Mouse (Mus musculus): ENCODE measurements around the gene Gm4216. TPM values are rescaled to one million over a fixed set of nuclear protein-coding genes. Genes with fewer than 3 reads are reported as not detected.
"Not testable (repeated sequence)": the region's sequence is repeated elsewhere in the genome, so short reads cannot be mapped to it uniquely, and the experiment has no call there.

The Gm4216 gene
- not detected for total RNA-seq (2021)

DNA sequence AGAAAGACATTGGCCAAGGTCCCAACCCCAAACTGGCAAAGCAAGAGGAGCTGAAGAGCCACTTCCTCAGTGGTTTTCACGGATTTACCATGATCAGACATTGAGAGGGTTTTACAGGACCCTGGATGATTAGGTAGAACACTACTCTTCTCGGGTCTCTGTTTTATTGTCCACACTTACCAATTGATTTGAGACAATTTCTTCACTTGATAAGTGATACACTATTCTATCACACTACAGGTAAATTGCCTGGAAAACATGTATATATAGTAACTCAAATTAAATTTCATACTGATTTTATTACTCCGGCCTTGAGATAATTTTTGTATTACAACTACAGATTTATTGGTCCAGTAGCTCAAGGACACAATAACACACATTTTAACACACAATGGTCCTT lies at the start of gene Gm4216:
TSS of gene Gm4216 (minus strand) at position 101 of the 400 bp plus-strand sequence.
- DNase-seq (ENCODE audit: extremely low spot score in 1 of 2, low spot score in 2 of 2); intact Hi-C loops (cut with DNase I): not testable (repeated sequence)

DNA sequence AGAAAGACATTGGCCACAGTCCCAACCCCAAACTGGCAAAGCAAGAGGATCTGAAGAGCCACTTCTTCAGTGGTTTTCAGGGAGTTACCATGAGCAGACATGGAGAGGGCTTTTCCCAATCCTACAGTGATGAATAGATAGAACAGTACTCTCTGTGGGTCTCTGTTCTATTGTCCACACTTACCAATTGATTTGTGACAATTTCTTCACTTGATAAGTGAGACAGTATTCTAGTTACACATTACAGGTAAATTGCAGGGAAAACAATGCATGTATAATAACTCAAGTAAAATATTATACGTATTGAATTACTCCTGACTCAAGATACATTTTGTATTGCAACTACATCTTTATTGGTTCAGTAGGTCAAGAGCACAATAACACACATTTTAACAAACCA lies 47.6 kb upstream of the Gm4216 start, which contains the start of gene Gm8720:
TSS of gene Gm8720 (minus strand) at position 101 of the 400 bp plus-strand sequence.
- intact Hi-C loops (cut with DNase I); DNase-seq (ENCODE audit: extremely low spot score in 1 of 2, low spot score in 2 of 2): not testable (repeated sequence)

DNA sequence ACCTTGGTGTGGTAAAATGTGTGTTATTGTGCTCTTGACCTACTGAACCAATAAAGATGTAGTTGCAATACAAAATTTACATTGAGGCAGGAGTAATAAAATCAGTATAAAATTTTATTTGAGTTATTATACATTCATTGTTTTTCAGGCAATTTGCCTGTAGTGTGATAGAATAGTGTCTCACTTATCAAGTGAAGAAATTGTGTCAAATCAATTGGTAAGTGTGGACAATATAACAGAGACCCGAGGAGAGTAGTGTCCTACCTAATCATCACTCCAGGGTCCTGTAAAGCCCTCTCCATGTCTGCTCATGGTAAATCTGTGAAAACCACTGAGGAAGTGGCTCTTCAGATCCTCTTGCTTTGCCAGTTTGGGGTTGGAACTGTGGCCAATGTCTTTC lies 35.5 kb upstream of the Gm4216 start, which contains the start of gene Vmn1r163:
TSS of gene Vmn1r163 (plus strand) at position 301 of the 400 bp plus-strand sequence.
- intact Hi-C loops (cut with DNase I); DNase-seq (ENCODE audit: extremely low spot score in 1 of 2, low spot score in 2 of 2): not testable (repeated sequence)

DNA sequence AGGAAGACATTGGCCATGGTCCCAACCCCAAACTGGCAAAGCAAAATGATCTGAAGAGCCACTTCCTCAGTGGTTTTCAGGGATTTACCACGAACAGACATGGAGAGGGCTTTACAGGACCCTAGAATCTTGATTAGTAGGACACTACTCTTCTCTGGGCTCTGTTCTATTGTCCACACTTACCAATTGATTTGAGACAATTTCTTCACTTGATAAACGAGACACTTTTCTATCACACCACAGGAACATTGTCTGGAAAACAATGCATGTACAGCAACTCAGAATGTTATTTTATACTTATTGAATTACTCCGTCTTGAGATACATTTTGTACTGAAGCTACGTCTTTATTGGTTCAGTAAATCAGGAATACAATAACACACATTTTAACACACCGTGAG lies 35.1 kb downstream of the Gm4216 start, which contains the start of gene Gm4214:
TSS of gene Gm4214 (minus strand) at position 101 of the 400 bp plus-strand sequence.
- DNase-seq (ENCODE audit: extremely low spot score in 1 of 2, low spot score in 2 of 2); intact Hi-C loops (cut with DNase I): not testable (repeated sequence)

Other genes starting within 250 kb of the Gm4216 start
- not detected for gene Vmn1r158, start 229.1 kb downstream of the Gm4216 start, total RNA-seq (2021)
- gene Vmn1r159, start 176.3 kb downstream of the Gm4216 start, total RNA-seq (2021), result not detected
- not detected for gene Vmn1r160, start 148.7 kb downstream of the Gm4216 start, total RNA-seq (2021)
- gene Gm4214, start 35.2 kb downstream of the Gm4216 start, total RNA-seq (2021), result not detected
- gene Vmn1r163, start 35.6 kb upstream of the Gm4216 start, total RNA-seq (2021), result not detected
- gene Gm8720, start 47.5 kb upstream of the Gm4216 start, total RNA-seq (2021), result not detected
- gene Gm10662, start 124.6 kb upstream of the Gm4216 start, total RNA-seq (2021), result not detected
- not detected for gene Vmn1r165, start 197.4 kb upstream of the Gm4216 start, total RNA-seq (2021)
- not detected for gene Vmn1r166, start 231.8 kb upstream of the Gm4216 start, total RNA-seq (2021)